Mouse (Mus musculus): Measurements from ENCODE around the gene Ifi206.
"Not testable (repeated sequence)": the region's sequence is repeated elsewhere in the genome, so short reads cannot be mapped to it uniquely, and the experiment has no call there.

Gene Ifi206

DNA sequence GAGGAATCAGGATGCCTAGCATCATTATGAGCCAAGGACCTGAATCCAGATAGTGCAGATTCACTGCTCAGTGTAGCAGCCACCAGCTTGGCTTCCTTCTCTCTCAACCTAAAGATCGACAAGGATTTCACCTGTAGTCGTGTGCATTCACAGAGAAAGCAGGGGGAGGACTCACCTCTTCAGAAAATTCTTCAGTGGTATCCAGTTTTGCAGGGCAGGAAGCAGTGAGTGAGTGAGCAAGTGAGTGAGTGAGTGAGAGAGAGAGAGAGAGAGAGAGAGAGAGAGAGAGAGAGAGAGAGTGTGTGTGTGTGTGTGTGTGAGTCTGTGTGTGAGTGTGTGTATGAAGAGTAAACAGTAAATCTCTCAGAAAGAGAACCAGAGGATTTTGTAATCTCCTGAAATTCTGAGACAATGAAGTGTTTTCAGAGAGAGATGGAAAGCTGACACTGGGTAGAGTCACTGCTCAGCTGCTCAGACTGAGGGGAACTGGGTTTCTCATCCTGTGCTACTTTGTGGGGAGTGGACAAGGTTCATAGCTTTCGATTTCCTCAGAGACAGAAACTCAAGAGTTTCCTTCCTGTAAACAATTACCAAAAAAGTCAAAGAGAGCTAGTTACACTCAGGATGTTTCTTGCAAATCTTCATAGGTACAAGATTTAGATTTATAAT, at the start of gene Ifi206:
Ifi206 (minus strand) TSS at position 230 of the 669 bp plus-strand sequence.
- DNase-seq, result not testable (repeated sequence)

DNA sequence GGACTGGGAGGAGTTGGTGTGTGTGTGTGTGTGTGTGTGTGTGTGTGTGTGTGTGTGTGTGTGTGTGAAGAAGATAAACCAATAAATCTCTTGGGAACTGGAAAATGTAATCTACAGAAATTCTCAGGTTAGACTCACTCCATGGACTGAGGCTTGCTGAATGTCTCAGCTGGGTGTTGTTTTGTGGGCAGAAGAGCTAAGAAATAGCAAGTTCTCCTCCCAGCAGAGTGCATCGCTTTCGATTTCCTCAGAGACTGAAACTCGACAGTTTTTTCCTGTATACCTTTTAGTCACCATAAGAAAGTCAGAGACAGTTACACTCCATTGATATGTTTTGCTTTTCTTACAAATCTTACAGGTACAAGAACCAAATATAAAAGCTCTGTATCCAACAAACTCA, 45.0 kb upstream of the Ifi206 start, which contains the start of gene Ifi214:
Ifi214 (minus strand) TSS at position 167 of the 400 bp plus-strand sequence.
- not testable (repeated sequence) for DNase-seq

DNA sequence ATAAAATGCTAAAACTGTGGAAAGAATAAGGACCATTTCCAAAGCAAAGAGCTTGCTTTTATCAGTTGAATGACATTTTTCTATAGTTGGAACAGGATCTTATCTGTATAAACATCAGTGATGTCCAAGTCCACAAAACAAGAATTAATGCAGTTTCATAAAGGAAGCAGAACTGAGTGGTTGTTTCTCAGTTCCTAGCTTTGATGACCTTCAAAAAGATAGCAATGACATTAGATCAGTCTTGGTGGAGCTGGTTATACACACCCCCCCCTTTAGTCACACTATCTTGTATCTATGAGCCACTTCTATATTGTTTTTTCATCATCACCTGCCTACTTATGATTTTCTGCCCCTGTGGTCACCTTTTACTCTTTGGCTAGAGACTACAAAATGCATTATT, 30.6 kb upstream of the Ifi206 start:
- no peak for DNase-seq

DNA sequence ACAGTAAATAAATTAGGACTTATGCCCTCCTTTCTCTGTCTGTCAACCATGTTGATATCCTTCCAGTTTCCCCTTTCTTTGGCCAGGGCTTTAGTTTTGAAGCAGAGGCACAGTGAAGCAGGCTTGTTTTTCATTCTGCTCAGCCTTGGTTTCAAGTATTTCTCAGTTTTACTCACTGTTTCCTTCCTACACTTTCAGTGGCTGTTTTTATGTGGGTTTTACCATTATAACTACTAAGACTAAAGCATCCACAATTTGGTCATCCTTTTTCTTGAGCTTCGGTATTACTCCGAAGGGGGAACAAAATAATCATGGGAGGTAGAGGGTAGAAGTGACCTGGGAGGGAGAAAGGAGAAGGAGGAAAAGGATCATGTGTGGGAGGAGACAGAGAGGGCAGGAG, 19.8 kb upstream of the Ifi206 start:
- not testable (repeated sequence) for DNase-seq

DNA sequence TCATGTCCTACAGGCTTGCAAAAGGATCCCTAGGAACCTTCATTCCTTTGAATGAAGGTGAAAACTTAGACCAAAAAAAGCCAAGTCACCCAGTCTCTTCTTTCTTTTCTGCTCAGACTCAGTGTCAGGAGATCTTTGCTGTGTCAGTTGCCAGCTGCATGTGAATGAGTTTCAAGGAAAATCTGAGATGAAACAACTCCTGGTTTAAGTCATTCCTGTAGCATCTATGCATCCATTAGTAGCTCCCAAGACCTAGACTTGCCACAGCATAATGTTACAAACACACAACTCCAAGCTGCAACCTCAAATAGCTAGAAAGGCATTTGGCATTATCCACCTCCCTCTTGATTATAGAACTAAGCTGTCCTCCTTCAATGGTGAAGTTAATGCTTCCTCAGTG, 642 bp upstream of the Ifi206 start:
- not testable (repeated sequence) for DNase-seq

DNA sequence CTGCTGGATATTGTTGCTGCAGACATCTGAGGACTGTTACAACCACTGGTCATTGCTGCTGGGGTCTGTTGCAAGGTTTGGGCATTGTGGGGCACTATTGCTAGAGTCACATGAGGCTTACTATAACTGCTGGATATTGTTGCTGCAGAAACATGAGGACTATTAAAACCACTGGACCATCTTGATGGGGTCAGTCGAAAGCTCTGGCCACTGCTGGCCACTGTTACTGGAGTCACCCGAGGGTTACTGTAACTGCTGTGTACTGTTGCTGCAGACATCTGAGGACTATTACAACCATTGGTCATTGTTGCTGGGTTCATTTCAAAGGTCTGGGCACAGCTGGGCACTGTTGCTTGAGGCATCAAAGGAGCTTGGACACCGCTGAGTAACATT, 9.7 kb downstream of the Ifi206 start:
- not testable (repeated sequence) for DNase-seq

DNA sequence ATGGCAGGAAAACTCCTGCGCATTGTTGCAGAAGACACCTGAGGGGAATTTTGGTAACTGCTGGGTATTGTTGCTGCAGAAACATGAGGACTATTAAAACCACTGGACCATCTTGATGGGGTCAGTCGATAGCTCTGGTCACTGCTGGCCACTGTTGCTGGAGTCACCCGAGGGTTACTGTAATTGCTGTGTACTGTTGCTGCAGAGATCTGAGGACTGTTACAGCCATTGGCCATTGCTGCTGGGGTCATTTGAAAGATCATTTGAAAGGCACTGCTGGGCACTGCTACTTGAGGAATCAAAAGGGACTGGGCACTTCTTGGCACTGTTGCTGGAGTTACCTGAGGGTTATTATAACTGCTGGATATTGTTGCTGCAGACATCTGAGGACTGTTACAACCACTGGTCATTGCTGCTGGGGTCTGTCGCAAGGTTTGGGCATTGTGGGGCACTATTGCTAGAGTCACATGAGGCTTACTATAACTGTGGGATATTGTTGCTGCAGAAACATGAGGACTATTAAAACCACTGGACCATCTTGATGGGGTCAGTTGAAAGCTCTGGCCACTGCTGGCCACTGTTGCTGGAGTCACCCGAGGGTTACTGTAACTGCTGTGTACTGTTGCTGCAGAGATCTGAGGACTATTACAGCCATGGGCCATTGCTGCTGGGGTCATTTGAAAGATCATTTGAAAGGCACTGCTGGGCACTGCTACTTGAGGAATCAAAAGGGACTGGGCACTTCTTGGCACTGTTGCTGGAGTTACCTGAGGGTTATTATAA, 10.3 kb downstream of the Ifi206 start:
- DNase-seq, result not testable (repeated sequence)

DNA sequence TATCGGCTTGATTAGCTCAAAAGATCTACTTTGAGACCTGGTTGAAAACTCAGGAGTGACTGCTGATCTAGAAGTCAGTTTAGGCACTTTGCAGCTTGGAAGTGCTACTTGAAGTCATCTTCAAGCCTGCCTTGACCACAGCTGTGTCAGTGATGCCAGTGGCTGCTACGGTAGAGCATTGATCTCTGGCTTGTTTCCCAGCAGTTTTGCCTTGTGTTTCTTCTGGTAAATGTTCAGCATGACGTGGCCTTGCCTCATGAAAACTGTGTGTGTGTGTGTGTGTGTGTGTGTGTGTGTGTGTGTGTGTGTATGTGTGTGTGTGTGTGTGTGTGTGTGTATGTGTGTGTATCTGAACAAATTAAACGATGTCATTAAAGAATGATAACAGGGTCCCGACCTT, 34.1 kb downstream of the Ifi206 start:
- DNase-seq, result no peak

DNA sequence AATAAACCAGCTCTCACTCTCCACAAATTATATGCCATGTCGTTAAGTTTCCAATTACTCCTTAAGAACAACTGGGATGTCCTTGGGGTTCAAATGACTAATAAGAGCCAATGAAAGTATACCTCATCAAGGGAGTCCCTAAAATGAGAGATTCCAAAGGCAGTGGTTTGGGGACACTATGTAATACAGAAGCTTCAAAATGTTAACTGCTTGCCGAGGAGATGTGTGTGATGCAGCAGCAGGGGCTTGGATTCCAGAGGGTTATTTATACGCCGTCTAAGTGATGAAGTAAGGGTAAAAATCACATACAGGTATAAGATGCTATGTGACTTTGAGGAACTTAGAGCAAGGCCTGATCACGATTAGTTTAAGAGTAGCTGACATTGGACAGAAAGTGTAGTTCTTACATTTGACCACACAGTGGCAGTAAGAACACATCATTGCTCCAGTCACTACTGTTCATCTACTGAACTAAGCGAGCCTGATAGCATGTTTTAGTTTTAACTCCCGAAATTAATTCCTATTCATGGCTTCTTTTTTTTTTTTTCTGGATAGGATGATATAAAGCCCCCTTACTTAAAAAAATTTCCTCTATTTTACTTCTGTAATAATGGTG, 34.6 kb downstream of the Ifi206 start:
- peak; percentile 67 for DNase-seq

DNA sequence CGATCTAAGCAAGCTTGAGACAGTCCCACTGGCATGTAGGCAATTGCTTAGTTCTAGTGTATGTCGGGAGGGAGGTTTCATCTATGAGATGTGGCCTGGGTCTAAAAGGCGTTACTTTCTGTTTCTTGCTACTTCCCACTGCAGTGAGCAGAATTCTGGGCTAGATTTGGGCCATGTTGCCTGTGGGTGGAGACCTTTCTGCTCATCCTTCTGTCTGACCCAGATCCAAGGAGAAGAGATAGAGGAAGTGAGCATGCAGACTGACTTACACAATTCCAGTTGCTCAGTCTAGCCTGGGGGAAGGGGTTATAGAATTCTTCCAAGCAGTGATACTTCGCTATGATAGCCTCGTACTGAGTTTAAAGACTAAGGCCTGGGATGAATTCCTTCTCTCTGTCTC, 39.2 kb downstream of the Ifi206 start:
- no peak for DNase-seq

DNA sequence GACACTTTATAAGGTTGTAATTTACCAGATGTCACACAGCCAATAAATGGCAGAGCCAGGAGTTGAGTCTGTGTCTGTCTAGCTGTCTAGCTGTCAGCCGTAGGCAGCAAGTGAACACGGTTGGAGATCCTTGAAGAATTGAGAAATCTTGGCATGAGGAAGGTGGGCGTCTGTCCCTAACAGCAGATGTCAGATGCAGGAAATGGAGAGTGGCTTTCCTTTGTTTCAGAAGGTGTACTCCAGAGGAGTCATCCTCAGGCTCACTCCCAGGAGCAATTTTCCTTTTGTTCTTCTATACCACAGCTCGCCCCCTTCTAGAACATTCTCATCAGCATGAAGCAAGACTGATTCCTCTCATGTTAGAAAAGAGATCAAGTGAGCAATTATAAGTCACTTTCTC, 40.2 kb downstream of the Ifi206 start:
- no peak for DNase-seq

DNA sequence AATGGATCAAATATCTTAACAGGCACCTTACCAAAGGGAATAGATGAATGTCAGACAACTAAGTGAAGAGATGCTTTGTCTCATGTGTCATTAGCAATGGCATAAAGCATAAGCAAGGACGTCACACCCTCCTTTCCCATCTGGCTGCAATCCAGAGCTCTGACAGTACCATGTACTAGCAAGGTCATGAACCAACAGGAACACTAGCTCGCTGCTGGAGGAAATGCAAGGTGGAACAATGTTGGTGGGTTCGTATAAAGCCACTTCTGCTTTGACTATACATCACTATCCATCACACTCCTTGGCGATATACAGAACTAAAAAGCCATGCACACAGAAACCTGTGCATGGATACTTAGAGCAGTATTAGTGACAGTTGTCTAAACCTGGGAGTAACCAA, 43.8 kb downstream of the Ifi206 start:
- no peak for DNase-seq

DNA sequence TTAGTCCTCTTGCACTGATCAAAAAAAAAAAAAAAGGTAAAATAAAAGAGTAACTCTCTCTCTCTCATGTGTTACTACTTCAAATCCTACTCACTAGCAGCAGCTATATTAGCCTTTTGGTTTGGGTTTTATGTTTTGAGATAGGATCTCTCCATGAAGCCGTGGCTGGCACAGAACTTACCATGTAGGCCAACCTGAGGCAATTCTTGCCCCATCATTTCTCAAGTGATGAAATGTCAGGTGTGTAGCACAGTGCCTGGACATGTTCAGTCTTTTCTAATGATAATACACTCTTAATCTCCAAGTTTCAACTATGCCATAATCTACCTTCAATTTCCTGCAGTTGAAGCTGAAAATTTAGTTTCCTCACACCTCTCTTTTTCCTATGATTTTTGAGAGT, 47.8 kb downstream of the Ifi206 start:
- DNase-seq, result no peak

DNA sequence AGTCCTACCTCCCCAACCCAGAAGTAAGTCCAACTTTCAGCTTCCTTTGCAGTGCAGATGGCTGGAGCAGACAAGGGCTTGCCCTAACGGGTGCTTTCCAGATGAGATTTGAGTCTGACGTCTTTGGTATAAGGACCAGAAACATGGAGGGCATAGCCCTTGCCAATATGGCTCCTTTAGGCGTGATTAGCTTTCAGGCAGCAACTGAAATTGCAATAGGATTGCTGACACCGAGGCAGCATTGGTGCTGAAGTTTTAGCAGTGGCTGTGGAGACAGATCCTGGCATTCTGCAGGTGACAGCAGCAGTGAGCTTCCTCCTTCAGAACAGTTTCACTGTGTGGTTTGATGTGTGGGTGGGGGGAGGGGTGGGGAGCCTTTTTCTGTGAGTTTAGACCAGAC, 49.6 kb downstream of the Ifi206 start:
- DNase-seq, result no peak

DNA sequence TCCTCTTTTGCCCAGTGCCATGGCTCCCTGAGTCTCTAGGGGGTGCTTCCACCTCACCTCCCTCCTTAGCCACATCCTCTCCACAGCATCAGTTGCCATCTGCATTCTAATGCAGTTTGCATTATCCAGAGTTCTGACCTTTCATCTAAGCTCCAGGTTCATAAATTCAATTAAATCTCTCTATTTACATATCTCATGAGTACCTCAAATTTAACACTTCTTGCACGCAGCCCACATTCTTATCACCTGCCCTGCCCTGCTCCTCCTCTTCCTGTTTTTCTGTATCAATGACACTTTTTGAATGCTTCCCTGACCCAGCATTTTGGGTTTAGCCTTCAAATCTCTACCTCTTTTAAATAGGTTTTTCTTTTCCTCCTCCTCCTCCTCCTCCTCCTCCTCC, 50.2 kb downstream of the Ifi206 start:
- no peak for DNase-seq

DNA sequence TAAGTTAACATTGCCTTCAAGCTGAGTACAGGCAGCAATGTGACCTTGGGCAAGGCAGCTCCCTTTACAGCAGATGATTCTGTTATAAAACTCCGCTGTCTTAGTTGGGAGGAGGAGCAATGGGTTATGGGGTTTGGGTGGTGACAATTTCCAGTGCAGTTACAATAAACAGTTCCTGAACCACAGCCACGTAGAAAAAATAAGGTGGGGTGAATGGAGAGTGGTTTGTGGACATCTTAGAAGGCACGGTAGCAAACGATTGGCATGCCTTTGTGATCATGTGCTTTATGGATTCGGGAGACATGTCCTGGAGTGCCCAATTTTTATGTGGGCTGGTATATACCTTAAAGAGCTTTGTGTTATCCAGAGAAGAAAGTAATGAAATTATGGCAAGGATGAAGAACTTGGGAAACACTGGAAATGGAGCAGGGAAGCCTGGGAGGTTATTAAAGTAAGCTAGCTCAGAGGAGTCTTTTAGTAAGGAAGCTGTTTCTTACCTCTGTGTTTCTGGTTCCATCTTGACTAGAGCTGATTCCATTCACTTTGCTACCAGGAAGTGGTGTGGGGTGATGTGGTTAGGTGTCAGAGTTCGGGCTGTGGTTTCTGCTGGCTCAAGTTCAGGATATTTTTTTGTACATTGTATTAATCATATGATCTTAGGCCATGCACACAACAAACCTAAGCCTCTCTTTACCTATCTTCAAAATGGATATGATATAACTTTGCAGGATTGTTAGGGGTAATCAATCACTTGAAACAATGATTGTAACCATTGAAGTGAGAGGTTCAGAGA, 53.5 kb downstream of the Ifi206 start:
- no peak for DNase-seq

DNA sequence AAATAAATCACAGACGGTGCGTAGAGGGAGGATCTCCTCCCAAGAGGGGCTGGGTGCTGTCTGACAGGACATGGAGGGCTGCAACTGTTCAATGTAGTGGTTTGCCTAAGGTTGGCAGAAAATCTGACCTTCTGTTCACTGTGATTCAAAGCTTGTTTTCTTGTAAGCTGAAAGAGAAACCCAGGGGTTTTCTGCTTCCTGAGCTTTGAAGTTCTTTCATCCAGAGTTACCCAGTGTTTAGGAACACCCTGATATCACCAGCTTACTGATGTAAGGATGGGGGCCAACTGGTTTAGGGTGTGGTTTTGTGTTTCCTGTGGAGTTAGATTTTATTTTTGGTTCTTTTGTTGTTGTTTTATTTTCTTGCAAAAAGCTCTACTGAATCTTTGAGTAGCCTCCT, 58.4 kb downstream of the Ifi206 start:
- no peak for DNase-seq

DNA sequence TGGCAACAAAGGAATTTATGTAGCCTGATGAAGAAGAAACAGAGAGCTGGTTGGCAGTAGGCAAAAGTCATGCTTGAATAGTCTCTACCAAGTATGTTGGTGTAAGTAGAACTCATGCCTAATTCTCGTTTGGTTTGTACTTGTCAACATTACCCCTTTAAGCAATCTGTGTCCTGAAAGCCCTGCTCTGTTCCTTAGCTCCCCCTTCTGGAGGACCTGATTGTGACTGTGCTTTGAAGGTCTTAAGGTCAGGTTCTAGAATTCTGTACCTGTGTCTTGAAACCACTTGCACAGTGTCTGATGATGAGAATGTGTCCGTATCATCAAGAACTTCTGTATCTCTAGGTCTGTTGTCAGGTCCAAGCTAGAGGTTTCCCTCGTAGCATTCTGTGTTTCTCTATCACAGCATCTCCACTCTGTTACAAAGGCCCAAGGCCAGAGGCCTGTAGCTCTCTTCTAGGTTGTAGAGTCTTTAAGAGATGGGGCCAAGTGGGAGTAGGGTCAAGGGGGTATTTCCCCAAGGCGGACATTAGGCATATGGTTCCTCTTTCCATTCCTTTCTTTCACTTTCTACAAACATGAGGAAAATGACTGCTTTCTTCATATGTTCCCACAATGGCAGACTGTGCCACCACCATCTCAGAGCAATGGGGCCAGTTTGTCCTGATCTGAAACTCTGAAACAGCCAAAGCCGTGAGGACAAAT, 60.7 kb downstream of the Ifi206 start:
- DNase-seq, result no peak

DNA sequence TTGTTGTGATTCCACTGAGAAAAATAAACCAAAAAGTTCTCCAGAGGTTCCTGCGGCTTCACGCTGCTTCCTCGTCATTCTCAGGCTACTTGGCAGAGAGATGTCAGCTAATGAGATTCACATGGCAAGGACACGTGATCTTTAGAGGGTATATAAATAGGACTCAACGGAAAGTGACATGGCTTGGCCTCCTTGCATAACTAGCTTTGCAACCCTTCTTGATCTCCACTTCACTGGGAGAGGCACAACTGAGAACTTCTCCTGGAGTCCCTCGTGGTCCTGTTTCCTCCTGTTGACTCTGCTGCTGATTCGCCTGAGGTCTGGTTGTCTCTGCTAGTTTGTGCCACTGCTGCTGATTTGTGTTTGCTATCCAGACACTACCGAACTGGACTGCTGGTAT, 63.5 kb downstream of the Ifi206 start:
- DNase-seq, result no peak

DNA sequence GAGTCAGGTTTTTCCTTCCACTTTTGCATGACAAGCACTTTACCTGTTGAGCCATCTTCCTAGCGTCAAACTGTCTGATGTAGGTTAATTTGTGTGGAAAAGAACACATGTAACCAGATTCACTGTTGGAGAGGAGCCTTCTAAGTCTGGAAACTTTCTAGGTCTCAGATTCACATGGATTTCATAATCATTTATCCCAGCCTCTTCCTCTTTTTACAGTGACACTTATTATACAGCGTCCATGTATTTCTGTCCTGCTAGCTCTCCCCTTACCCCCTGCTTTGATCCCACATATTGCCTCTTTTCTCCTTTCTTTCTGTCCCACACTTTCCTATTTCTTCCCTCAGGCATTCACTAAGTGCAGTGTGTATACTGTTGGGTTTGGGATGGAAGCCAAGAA, 64.5 kb downstream of the Ifi206 start:
- DNase-seq, result no peak

DNA sequence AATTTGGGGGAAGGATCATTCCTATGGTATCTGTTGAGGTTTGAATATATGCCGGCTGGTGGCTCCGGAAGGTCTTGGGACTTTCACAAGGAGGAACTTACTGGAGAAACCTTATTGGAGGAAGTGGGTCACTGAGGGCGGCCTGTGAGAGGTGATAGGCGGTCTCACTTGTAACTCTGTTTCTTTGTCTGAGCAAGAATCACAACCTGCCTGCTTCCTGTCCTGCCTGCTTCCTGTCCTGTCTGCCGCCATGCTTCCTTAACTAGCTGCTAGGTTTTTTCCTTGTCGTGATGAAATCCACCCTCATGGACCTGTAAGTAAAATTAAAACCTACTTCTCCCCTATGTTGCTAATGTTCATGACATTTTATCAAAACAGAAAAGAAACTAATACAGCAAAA, 70.5 kb downstream of the Ifi206 start:
- no peak for DNase-seq

DNA sequence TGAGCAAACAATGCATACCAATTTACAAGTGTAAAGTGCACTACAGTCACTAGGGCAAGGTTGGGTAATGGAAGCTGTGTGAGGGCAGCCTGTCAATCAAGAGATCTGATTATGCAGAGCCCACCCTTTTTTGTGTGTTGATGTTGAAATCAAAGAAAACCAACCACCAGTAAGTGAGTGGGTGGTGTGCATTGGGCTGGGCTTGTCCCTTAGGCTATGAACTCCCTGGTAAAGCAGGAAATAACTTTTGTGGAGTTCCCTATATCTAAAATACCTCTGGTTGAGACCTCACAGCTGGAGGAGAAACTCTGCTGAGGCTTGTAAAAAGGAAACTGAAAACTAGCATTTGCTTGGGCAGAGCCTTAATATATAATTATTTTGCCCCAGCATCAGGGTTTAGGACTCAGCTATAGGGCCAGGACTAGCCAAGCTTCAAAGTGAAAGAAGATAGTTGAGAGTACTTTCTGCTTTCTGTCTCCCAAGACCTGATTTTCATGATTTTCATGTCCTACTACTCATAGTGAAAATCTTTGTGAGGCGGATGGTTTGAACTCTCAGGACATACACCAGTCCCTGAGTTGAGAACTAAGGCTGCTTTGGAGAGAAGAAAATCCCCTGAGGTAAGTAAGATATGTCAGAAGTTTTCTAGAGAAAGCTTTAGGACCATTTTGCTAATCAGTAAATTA, 71.8 kb downstream of the Ifi206 start:
- no peak for DNase-seq

All from retina, postnatal 1 day (tissue).